Mouse (Mus musculus): ENCODE measurements around the gene Nlrp5. TPM values are rescaled to one million over a fixed set of nuclear protein-coding genes. Genes with fewer than 3 reads are reported as not detected.
"Not testable (repeated sequence)": the region's sequence is repeated elsewhere in the genome, so short reads cannot be mapped to it uniquely, and the experiment has no call there.

Gene Nlrp5
- total RNA-seq (2022) = not detected

DNA sequence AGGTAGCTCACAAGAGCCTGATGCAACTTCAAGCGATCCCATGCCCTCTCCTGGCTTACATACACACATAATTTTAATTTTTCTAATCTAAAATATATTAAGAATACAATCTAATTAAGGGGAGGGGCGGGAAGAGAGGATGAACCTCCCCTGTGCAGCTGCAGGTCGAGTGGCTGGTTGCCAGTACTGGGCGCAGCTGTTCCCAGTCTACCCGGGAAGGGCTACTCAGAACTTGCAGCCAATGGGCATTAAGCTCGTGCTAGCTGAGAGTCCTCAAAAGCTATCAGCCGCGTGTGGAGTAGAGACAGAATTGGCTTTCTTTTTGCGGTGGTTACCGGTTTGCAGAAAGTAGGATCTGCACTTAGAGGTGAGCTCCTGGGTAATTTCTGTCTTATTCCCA lies at the start of gene Nlrp5:
Gene Nlrp5 (plus strand): TSS at position 301 of the 400 bp plus-strand sequence.
- DNase-seq = no peak

DNA sequence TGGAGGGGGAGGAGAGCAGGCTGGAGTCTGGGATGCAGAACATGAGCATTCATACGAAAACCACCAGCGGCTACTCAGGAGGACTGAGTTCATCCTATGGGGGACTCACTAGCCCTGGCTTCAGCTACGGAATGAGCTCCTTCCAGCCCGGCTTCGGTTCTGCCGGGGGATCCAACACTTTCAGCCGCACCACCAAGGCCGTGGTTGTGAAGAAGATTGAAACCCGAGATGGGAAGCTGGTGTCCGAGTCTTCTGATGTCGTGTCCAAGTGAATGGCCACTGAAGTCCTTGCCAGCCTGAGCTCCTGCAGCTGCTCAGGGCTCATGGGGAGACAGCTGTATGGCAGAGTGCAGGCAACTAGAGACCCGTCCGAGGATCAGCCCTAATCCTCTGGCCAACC lies 27.4 kb upstream of the Nlrp5 start:
- DNase-seq = not testable (repeated sequence)

DNA sequence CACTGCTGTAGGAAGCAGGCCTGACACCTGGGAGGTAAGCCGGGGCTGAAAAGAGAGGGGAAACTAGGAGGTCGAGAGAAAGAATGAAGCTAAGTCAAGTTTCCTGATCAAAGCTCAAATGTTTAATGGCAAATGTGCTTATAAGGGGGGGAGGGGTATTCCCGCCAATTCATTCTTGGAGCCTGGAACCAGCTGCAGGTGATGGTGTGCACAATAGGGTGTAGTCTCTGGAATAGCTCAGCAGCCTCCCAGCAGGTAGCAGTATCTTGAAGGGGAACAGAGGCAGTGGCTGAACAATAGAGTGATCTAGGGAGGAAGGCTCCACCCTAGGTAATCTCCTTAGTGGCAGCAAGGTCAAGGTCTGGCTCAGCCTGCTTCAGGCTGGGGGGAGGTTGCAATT lies 84.5 kb downstream of the Nlrp5 start:
- DNase-seq = not testable (repeated sequence)

DNA sequence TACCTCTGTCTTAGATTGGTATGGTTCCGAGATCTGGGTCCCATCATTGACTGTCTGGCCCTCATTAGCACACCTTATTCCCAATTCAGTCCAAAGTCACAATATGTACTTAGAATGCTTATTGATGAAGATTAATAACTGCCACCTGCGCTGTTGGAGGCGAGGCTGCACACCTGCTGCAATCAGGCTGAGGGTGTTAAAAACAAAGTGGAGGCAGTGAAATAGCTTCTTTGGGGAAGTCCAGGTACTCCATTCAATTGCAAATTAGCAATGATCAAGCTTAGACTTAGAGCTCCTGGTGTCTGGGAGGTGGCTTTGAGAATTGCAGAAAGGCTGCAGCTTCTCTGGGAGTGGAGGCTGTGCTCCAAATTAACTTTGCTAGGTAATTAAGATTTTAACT lies 85.1 kb downstream of the Nlrp5 start:
- not testable (repeated sequence) for DNase-seq

DNA sequence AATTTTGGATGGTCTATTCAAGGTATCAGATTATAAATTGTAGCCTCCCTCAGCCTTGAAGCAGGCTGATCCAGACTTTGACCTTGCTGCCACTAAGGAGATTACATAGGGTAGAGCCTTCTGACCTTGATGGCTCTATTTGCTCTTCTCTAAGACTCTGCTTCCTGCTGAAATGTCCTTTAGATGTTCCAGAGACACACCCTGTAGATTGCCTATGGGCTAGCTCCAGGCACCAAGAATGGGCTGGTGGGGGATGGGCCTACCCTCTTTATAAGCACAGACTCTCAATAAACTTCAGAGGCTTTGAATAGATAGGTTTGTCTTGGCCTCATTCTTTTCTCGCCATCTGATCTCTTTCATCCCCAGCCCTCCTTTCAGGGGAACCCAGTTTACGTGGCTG lies 87.2 kb downstream of the Nlrp5 start:
- DNase-seq = not testable (repeated sequence)

Small RNA genes within 50 kb of the gene (microRNA-seq; reads per million reads assigned to microRNA genes)
- 0 reads per million in 2 experiments for gene Gm25196

Other genes starting within 250 kb of the Nlrp5 start
- gene Gm10662, start 241.4 kb upstream of the Nlrp5 start, total RNA-seq (2022) = not detected
- not detected for gene Vmn1r165, start 168.6 kb upstream of the Nlrp5 start, total RNA-seq (2022)
- not detected for gene Vmn1r166, start 134.2 kb upstream of the Nlrp5 start, total RNA-seq (2022)
- gene Gm6902, start 107.0 kb upstream of the Nlrp5 start, total RNA-seq (2022) = not detected
- not detected for gene Nlrp4e, start 84.7 kb upstream of the Nlrp5 start, total RNA-seq (2022)
- not detected for gene Vmn1r167, start 121.3 kb downstream of the Nlrp5 start, total RNA-seq (2022)
- gene Vmn1r168, start 153.8 kb downstream of the Nlrp5 start, total RNA-seq (2022) = not detected
- gene Vmn1r169, start 189.6 kb downstream of the Nlrp5 start, total RNA-seq (2022) = not detected
- gene Vmn1r170, start 220.3 kb downstream of the Nlrp5 start, total RNA-seq (2022) = not detected
- gene Vmn1r171, start 244.8 kb downstream of the Nlrp5 start, total RNA-seq (2022) = not detected

Data from adrenal gland, adult 8-10 months (tissue).